Mouse (Mus musculus) cerebellum, adult 9-10 months (tissue): ENCODE measurements around the gene Gm6592.
"Not testable (repeated sequence)": the region's sequence is repeated elsewhere in the genome, so short reads cannot be mapped to it uniquely, and the experiment has no call there.

ENCODE experiments used
- DNase-seq: peaks from one replicate; pipeline ENCODE4 v3.0.0; 2022

Gene Gm6592

DNA sequence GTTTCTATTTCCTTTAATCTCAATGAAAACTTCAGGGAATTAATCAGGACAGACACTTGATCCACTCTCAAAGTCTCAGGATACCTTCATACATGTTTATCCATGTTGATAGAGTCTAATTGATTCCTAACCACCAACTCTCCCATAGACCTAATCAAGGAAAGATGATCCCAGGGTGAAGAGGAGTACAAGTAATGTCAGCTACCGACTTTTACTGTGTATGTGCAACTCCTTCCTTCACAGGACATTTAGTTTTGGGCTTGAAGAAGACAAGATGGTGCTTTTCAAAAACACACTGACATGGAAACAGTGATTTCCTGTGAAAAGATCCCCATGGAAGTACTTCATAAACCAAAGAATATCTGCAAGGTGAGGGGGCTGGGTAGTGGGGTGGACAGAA lies at the start of gene Gm6592:
Gene Gm6592 (plus strand): TSS at position 301 of the 400 bp plus-strand sequence.
- no peak for DNase-seq

DNA sequence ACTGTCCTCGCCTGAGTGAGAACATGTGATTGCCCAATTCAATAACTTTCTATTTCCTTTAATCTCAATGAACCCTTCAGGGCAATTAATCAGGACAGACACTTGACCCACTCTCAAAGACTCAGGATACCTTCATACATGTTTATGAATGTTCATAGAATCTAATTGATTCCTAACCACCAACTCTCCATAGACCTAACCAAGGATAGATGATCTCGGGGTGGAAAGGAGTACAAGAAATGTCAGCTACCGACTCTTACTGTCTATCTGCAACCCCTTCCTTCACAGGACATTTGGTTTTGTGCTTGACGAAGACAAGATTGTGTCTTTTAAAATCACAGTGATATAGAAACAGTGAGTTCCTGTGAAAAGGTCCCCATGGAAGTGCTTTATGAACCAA lies 40.4 kb upstream of the Gm6592 start, which contains the start of gene Ssxb5:
Gene Ssxb5 (plus strand): TSS at position 301 of the 400 bp plus-strand sequence.
- DNase-seq = not testable (repeated sequence)

DNA sequence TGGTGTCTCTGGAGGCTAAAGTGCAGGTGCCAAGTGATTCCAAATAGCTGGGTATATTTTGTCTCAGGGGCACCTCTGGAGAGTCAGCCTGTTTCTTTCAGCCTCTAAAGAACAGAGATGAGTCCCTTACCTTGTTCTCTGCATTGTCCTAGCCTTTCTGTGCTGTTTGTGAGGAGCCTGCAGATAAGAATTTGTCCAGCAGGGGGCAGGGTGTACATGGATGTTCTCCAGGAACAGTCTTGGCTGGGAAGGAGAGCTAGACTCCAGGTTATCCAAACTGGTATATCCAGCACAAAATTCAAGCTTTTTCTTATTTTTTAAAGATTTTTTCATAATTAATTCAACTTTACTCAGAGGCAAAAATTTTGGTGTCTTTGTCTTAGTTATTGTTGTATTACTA lies 11.8 kb upstream of the Gm6592 start:
- DNase-seq = peak; percentile 48

DNA sequence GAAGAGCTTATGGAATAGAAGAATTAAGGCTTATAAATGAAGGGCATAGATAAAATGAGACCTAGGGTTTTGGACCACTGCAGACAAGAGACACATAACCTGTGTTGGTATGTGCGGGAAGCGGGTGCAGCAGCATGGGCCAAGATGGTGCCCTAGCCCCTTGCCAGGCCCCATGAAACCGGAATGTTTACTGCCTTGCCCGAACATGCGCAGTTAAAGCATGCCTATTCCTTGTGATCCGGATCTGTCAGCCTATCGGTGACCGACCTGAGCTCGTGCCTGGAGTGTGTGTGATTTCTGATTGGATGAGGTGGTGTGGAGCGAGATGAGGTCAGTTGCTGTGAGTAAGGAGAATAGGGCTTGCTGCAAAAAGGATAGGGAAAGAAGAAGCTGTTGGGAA lies 8.7 kb downstream of the Gm6592 start:
- DNase-seq = no peak

DNA sequence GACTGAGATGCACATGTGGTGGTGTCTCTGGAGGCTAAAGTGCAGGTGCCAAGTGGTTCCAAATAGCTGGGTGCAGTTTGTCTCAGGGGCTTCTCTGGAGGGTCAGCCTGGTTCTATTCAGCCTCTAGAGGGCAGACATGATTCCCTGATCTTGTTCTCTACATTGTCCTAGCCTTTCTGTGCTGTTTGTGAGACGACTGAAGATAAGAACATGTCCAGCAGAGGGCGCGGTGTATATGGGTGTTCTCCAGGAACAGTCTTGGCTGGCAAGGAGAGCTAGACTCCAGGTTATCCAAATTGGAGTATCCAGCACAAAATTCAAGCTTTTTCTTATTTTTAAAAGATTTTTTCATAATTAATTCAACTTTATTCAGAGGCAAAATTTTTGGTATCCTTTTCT lies 20.5 kb downstream of the Gm6592 start:
- DNase-seq = peak; percentile 53

DNA sequence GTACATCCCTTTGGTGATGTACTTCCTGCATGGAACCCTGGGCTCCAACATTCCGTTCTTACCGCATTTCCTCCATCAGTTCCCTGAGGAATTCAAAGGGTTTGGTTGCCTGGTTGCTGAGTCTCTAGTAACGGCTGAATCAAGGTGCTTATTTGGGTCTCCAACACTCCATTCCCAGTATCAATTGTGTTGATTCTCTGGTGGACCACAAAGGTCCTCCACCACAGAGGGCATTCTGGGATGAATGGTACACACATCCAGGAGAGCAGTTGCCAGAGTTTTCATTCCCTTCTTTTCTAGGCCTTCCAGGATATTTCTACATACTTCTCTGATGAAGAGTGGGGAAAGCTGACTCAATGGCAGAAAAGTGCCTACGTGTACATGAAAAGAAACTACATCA lies 30.2 kb downstream of the Gm6592 start, which contains the start of gene Gm5751:
Gene Gm5751 (plus strand): TSS at position 301 of the 400 bp plus-strand sequence.
- not testable (repeated sequence) for DNase-seq

DNA sequence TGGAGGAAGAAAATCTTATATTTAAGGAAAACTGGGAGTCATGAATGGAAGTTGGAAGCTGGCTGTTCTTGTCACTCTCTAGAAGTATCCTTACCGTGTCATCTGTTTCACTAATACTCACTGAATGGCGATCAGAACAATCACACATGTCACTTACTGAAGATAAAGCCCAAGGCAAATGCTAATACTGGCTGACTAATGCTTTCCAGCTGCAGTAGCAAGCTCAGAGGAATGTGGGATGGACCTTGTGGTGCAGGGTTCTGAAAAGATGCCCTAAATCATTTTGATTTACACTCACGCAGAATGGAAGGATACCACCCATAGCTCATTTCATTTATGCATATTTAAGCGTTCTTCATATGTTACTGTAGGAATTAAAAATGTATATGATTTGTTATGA lies 40.5 kb downstream of the Gm6592 start:
- DNase-seq = no peak

DNA sequence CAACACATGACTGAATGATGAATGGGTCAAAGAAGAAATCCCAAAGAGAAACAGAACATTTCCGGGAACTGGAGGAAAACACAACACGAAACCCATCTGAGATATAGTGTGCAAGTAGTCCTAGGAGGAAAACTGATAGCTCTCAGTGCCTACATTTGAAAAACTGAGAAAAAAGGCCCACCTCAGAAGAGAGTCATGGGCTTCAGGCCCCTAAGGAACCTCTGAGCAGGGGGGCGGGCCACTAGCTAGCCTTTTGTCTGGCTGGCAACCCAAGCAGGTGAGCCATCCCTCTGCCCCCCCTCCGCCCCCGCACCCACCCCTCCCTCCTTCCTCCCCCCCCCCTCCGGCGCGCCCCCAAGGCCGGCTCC lies 48.2 kb downstream of the Gm6592 start:
- DNase-seq = no peak

DNA sequence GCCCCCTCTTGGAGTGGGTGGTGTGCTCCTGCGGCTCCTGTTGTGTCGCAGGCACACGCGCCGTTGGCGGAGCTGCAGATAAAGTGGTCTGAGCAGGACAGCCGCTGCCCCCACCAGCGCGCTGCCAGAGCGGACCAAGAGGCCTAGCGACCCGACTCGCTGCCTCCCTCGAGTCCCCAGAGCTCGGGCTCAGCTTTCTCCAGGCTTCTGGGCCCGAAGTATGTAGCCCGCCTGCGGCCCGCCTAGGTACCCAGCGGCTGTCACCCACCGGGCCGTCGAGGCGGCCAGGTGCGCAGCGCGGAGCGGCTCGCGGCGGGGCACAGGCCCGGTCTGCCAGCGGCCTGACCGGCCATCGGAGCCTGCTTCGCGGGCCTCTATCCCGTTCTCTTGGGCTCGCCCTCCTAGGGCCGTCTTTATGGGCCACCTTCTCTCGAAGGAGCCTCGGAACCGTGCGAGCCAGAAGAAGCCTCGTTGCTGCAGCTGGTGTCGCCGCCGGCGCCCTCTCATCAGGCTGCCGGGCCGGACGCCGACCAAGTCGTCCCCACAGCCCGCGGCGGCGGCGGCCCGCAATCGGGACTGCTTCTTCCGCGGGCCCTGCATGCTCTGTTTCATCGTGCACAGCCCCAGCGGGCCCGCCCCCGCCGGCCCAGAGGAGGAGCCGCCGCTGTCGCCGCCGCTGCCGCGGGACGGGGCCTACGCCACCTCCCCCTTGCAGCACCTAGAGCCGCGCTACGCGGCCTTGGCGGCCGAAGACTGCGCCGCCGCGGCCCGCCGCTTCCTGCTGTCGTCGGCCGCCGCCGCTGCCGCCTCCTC lies 48.8 kb downstream of the Gm6592 start, which contains the start of gene B630019K06Rik:
Gene B630019K06Rik (plus strand): TSS at position 40 of the 813 bp plus-strand sequence.
- peak; percentile 54 for DNase-seq

DNA sequence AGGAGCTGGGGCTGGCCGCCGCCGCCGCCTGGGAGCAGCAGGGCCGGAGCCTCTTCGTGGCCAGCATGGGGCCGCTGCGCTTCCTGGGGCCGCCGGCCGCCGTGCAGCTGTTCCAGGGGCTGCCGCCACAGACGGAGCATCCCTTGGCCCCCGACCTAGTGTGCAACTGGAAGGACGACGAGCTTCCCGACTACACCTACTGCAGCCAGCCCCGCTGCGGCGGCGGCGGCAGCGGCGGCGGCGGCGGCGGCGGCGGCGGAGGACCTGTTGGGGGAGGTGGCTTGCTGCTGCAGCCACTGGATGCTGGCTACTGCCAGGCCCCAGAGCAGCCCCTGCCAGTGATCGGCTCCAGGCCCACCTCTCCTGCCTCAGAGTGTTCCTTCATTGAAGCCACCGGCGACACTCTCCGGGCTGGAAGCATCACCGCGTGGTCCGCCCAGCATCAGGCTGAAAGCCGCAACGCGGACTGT lies 49.4 kb downstream of the Gm6592 start:
- DNase-seq = peak; percentile 9
